Mouse (Mus musculus): ENCODE results near the gene Olfr1436.

GRCm38 (mm10) chr19:12279554-12279953, 19.4 kb downstream of the Olfr1436 start, which contains the start of gene Olfr1434:
- no peak for TF ChIP-seq CTCF (IDR thresholded peaks at IDR 0.05)
- TF ChIP-seq EP300 (IDR thresholded peaks at IDR 0.05) = no peak

Measured in lung, postnatal 0 days (tissue).